Mouse (Mus musculus): Measurements from ENCODE around the gene Oser1.
A peak's percentile ranks its signal among the peaks of the same experiment; 100 is the strongest.
"Not testable (repeated sequence)": the region's sequence is repeated elsewhere in the genome, so short reads cannot be mapped to it uniquely, and the experiment has no call there.

Oser1 gene

DNA sequence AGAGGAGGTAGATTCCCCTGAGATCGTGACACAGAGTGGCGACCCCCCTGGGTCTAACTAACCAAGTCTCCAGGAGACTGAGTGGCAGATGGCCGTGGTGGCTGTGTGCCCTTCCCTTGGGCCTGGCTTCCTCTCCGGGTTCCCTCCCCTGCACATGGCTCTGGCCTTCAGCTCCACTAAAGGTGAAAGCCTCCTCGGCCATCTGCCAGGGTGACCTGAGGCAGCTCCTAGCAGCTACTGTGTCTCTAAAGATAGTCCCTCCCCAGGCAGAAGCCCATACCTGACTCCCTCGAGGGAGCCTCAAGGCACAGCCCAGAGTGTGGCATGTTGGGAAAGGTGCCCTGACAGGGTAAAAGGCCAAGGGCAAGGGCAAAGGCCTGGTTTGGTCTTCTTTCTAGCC lies 19.0 kb upstream of the Oser1 start:
- DNase-seq (ENCODE audit: low spot score) = no peak

GRCm38 (mm10) chr2:163439488-163439887 lies 15.0 kb upstream of the Oser1 start:
- no peak for DNase-seq (ENCODE audit: low spot score)

GRCm38 (mm10) chr2:163438619-163439451 lies 14.3 kb upstream of the Oser1 start:
- no peak for DNase-seq (ENCODE audit: low spot score)

GRCm38 (mm10) chr2:163438246-163438618 lies 13.7 kb upstream of the Oser1 start, which contains the start of gene Gdap1l1:
TSS of gene Gdap1l1 (plus strand) at chr2:163438476.
- DNase-seq (ENCODE audit: low spot score) = peak; percentile 76

GRCm38 (mm10) chr2:163437800-163438199 lies 13.3 kb upstream of the Oser1 start:
- DNase-seq (ENCODE audit: low spot score) = no peak

DNA sequence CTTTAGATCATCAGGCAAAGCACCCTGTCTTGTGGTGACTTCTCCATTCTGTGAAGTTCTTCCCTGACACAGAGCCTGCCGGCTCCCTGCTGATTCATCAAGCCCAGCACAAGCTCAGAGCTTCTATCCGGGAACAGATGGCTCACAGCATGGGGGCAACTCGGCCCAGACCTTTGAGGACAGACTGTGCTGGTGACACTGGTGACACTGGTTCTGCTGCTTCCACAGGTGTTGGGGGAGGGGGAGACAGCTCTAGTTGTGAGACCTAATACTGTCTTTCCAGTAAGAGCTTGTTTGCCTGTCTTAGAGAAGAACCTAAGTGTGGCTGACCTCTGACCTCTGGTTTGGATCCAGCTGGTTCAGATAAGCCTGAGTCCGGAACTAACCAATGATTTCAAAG lies 9.5 kb upstream of the Oser1 start:
- DNase-seq (ENCODE audit: low spot score) = no peak

- DNase-seq (ENCODE audit: low spot score) = no peak
Measured at GRCm38 (mm10) chr2:163431289-163431688, 6.8 kb upstream of the Oser1 start.

GRCm38 (mm10) chr2:163428346-163429011 lies 4.0 kb upstream of the Oser1 start:
- DNase-seq (ENCODE audit: low spot score) = no peak

- no peak for DNase-seq (ENCODE audit: low spot score)
Measured at GRCm38 (mm10) chr2:163422895-163423660, 1.4 kb downstream of the Oser1 start.

GRCm38 (mm10) chr2:163420366-163420886 lies 4.1 kb downstream of the Oser1 start:
- DNase-seq (ENCODE audit: low spot score) = no peak

GRCm38 (mm10) chr2:163419346-163420045 lies 5.0 kb downstream of the Oser1 start:
- peak; percentile 99 for DNase-seq (ENCODE audit: low spot score)

GRCm38 (mm10) chr2:163418841-163419345 lies 5.6 kb downstream of the Oser1 start:
- peak; percentile 30 for DNase-seq (ENCODE audit: low spot score)

DNA sequence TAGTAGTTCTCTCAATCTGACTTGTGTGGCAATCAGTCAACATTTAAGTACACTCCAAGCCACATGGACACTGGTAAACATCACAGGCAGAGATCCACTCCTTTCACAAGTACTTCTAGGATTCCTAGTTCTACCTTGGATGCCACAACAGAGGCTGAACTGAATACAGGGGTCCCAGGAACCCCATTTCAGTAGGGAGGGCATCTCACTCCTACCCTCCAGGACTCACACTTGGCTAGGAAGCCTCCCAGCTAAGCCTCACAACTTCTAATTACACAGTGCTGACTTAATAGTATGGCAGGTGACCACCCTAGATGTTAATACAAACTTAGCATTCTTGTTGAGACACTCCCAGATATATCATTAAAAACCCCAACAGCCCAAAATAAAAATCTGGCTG lies 6.7 kb downstream of the Oser1 start:
- no peak for DNase-seq (ENCODE audit: low spot score)

DNA sequence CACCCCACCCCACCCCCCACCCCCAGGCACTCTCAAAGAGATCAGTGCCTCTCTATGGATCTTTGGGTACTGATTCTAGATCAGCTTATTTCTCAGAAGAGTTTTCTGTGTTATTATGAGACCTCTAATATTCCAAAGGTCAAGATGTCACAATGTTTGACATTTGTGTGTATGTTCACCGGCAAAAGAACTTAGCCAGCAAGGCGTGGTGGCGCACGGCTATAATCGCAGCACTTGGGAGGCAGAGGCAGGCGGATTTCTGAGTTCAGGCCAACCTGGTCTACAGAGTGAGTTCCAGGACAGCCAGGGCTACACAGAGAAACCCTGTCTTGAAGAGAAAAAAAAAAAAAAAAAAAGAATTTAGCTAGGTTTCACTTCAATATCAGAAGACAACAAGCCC lies 7.5 kb downstream of the Oser1 start:
- no peak for DNase-seq (ENCODE audit: low spot score)

DNA sequence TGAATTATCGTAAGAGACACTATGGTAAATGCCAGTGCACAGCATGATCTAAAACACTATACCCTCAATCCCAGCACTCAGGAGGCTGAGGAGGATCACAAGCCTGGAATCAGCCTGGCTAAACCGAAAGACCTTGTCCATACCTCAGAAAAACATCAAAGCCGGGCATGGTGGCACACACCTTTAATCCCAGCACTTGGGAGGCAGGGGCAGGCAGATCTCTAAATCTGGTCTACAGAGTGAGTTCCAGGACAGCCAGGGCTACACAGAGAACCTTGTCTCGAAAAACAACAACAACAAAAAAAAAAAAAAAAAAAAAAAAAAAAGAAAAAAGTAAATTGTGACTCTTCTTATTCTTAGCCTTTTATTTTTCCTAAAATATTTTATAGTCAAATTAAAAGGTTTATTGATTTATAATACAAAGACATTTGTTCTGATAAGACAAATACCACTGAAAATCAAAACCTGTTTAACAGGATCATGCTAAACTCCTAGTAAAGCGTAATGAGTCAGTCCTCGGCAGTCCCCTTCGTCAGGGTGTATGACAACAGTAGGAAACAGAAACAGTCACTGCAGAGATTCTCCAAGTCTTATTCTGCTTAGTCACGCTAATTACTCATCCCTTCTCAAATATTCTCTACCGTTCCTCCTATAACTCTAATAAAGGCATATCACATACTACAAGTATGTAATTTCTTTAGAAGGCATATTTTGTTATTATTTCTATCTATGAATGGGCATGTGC lies 11.5 kb downstream of the Oser1 start:
- no peak for DNase-seq (ENCODE audit: low spot score)

- DNase-seq (ENCODE audit: low spot score) = no peak
Measured at GRCm38 (mm10) chr2:163412419-163412818, 12.1 kb downstream of the Oser1 start.

- DNase-seq (ENCODE audit: low spot score) = no peak
Measured at GRCm38 (mm10) chr2:163411840-163412239, 12.7 kb downstream of the Oser1 start.

DNA sequence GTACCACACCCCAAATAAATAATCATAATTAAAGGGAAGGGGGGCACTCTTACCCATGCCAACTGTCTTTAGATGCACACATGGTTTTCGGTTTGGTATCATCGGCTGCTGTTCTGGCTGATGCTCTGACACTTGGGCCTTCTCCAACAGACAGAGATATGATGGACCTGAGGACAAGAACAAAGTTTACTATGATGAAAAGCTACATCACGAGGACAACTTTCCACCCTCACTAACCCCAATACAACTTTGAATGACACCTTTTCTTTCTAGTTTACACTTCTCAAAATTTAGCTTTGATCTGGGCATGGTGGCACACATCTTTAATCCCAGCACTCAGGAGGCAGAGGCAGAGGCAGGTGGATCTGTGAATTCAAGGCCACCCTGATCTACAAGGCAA lies 13.2 kb downstream of the Oser1 start:
- DNase-seq (ENCODE audit: low spot score) = not testable (repeated sequence)

- DNase-seq (ENCODE audit: low spot score) = no peak
Measured at GRCm38 (mm10) chr2:163410211-163410610, 14.3 kb downstream of the Oser1 start.

DNA sequence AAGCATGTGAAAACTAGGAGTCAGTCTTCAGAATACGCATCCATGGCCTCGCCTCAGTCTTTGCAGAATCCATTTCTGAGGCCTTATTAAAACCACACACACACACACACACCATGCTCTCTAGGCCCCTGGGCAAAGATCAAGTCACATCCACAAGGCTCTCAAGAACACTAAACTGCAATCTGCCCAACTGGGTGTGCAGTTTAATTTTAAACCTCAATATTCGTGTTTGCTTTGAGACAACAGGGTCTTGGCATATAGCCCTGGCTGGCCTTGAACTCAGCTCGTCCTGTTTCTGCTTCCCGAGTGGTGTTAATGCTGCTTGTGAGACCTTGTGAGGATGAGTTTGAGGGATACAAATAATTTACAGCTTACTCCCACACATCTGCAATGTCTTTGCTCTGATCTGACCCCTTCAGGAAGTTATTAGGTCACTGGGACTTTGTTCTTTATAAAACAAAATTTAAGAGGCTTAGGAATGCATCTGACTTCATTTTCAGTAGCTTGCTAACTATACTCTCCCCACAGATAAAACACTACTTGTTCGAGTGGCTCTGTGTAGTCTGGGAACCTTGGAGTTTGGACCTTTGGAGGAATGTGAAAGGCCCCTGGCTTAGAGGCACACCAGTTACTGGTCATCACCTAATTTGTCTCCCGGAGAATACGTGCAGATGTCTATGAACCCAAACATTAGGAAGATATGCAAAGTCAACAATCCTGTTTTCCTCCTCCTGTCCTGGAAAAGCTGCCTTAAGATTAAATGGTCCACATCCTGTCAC lies 20.3 kb downstream of the Oser1 start:
- no peak for DNase-seq (ENCODE audit: low spot score)
